Mouse (Mus musculus): ENCODE data around the gene Mup20. TPM values are rescaled to one million over a fixed set of nuclear protein-coding genes. Genes with fewer than 3 reads are reported as not detected.

Mup20 gene
- polyA plus RNA-seq, 1 experiment from 2014 or later, result not detected

Other genes with a start within 250 kb of the Mup20 start
- not detected in 2 replicates for gene Mup5, start 218.9 kb downstream of the Mup20 start, polyA plus RNA-seq (2015; fragmentation: Nextera tagmentation; extraction: Ambion mirVana)
- not detected in 2 replicates for gene Mup3, start 33.2 kb upstream of the Mup20 start, polyA plus RNA-seq (2015; fragmentation: Nextera tagmentation; extraction: Ambion mirVana)
- gene Mup21, start 96.7 kb upstream of the Mup20 start, polyA plus RNA-seq (2015; fragmentation: Nextera tagmentation; extraction: Ambion mirVana), result not detected in 2 replicates
- 0.47 and 0.78 TPM in 2 replicates for gene Zfp37, start 176.9 kb upstream of the Mup20 start, polyA plus RNA-seq (2015; fragmentation: Nextera tagmentation; extraction: Ambion mirVana)
- gene Slc31a2, start 208.4 kb upstream of the Mup20 start, polyA plus RNA-seq (2015; fragmentation: Nextera tagmentation; extraction: Ambion mirVana), result 5.6 and 6.7 TPM in 2 replicates